Mouse (Mus musculus) lung, postnatal 10 days (tissue): ENCODE data around the gene Pfkfb4.

ENCODE experiments used
- DNase-seq: peaks from one replicate; pipeline ENCODE4 v3.0.0; 2021

Pfkfb4 gene

GRCm38 (mm10) chr9:108991428-108992084, at the start of gene Pfkfb4:
Gene Pfkfb4 (plus strand): TSS chr9:108991778.
- peak; percentile 99 for DNase-seq

GRCm38 (mm10) chr9:108945111-108945510, 46.5 kb upstream of the Pfkfb4 start:
- DNase-seq: no peak

- DNase-seq: no peak
Measured at GRCm38 (mm10) chr9:108945608-108946007, 46.0 kb upstream of the Pfkfb4 start.

DNA sequence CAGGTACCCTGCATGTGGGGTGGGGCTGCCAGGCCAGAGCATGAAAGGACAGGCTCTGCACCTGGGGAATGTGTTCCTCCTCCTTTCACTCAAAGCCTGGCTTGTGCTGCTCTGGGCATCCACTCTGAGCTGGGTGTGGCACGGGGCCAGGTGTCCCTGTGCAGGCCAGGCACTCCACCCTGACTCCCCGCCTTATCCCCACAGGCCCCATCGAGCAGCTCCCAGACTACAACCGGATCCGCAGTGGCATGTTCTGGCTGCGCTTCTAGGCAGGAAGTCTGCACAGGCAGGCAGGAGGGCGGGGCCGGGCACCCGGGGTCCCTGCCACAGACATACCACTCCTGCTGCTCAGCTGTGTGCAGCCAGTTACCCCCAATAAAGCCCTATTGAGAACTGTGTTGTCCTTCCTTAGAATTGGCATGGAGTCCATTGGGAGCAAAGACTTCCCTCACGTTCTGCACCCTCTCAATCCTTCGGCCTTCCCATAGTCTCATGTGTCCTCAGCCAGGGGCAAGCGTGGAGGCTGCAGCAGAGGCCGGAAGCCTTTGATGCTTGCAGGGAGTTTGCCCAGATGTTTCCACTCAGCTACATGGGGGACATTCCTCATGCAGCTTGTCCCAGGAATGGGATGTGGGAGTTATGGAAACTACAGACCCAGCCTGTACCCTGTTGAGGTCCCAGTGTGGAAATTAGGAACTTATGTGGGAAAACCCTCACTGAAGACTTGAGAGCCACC, 42.2 kb upstream of the Pfkfb4 start:
- DNase-seq: peak; percentile 69

- peak; percentile 49 for DNase-seq
Measured at GRCm38 (mm10) chr9:108949967-108950728, 41.4 kb upstream of the Pfkfb4 start.

DNA sequence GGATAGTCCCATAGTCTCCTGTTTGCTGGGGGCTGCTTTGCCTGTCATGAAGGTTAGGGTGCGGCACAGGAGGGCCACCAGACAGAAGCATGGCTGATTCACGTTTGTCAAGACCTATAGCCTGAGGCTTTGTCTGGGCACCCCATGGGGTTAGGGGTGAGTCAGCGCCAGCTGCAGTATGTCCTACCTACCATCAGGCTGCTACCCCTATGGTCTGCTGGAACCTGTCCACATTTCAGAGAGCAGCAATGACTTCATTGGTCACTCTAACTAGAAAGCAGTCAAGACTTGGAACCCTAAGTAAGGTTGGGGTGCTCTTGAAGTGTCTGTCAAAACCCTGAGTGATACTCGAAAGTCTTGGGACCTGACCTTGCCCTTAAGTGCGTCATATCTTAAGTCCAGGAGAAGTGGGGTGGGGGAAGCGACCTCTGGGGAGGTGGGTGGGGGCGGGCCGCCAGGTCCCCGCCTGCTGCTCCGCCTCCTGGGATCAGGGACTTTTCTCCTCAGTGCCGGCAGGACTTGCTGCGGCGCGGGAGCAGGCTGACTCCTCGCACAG, 38.4 kb upstream of the Pfkfb4 start, which contains the start of gene Col7a1:
Gene Col7a1, plus strand, starts transcription at position 506 of the 556 bp plus-strand sequence.
- DNase-seq: peak; percentile 31

DNA sequence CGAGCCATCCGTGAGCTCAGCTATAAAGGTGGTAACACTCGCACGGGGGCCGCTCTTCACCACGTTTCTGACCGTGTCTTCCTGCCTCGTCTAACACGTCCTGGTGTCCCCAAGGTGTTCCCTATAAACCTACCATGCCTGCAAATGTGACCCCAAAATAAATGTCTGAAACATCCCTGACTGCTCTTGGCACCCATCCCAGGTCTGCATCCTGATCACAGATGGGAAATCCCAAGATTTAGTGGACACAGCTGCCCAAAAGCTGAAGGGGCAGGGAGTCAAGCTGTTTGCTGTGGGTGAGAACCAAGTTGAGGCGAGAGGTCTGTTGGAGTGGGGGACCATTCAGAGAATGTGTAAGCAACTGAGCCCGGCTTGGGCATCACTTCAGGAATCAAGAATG, 36.3 kb upstream of the Pfkfb4 start:
- peak; percentile 22 for DNase-seq

GRCm38 (mm10) chr9:108955846-108956245, 35.7 kb upstream of the Pfkfb4 start:
- DNase-seq: no peak

DNA sequence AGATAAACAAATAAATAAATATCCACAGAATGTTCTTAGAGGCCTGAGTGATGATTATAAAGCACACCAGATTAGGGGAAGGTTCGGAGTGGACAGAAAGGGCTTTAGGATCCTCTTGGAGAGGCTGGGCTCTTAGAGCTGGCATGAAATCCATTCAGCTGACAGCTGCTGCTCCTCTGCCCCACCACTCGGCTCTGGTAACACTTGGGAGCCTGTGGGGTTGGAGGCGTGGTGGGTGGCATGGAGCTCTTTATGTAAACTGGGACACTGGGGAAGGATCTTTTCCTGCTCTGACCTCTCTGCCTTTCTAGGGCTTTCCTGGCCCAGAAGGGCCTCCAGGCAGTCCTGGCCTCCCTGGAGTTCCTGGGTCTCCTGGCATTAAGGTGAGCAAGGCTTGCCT, 28.0 kb upstream of the Pfkfb4 start:
- DNase-seq: peak; percentile 44

GRCm38 (mm10) chr9:108964338-108964737, 27.2 kb upstream of the Pfkfb4 start:
- DNase-seq: no peak

- no peak for DNase-seq
Measured at GRCm38 (mm10) chr9:108970623-108971022, 21.0 kb upstream of the Pfkfb4 start.

DNA sequence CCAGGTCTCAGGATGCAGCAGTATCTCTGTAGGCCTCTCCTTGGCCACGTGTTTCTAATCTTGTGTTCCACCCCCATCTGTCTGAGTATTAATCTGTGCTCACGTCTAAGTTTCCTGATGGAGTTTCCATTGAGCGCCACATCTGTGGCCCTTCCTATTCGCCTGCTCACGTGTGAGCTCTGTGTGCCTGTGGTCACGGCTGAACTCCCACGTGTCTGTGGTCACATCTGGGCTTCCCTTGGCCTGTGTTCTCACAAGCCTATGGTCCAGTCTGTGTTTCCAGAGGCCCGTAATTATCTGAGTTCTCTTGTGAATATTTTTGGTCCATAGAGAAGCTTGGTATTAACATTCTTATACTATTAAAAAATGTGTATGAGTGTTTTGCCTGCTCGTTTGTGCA, 15.1 kb upstream of the Pfkfb4 start:
- DNase-seq: no peak

DNA sequence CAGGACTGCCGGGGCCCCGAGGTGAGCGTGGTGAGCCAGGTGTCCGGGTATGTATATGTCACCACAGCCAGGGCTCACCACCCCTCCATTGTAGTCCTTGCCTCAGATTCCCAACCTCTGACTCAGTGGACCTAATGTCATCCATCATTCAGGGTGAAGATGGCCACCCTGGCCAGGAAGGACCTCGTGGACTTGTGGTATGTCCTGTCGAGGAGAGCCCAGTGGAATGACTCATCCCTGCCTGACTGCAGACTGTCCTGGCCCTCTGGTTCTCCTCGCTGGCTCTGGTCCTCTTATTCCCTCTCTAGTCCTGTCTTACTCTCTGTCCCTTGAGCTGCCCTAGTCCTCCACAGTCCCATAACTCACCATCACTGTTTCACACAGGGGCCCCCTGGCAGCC, 13.6 kb upstream of the Pfkfb4 start:
- DNase-seq: no peak

DNA sequence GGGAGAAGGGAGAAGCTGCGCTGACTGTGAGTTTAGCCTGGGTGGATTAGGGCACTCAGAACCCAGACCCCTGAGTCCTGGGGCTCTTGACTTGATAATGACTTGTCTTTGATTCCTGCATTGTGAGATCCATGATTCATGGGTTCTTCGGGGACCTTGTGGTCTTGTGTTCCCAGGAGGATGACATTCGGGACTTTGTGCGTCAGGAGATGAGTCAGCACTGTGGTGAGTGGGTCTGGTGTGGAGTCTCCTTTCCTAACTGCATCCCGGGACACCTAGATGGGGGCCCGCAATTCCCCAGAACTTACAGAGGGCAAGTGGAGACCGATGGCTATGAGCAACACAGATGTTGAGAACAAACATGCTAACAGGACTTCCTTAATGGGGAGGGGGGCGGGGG, 9.1 kb upstream of the Pfkfb4 start:
- DNase-seq: no peak

DNA sequence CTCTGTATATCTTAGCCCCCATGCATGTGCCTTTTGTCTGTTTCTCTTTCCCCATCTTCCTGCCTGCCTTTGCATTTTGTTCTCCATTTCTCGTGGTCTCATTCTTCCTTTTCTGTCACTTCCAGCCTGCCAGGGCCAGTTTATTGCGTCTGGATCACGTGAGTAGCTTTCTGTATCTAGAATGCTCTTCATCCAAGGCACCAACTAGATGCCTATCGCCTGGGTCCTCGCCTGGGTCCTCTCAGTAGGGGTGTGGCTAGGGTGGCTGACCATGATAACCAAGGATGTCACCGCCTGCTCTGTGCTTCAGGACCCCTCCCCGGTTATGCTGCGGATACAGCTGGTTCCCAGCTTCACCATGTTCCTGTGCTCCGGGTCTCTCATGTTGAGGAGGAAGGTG, 8.4 kb upstream of the Pfkfb4 start:
- DNase-seq: no peak

GRCm38 (mm10) chr9:108985710-108986109, 5.9 kb upstream of the Pfkfb4 start, which contains the start of gene Ucn2:
Gene Ucn2 (plus strand): TSS chr9:108986010.
- no peak for DNase-seq

DNA sequence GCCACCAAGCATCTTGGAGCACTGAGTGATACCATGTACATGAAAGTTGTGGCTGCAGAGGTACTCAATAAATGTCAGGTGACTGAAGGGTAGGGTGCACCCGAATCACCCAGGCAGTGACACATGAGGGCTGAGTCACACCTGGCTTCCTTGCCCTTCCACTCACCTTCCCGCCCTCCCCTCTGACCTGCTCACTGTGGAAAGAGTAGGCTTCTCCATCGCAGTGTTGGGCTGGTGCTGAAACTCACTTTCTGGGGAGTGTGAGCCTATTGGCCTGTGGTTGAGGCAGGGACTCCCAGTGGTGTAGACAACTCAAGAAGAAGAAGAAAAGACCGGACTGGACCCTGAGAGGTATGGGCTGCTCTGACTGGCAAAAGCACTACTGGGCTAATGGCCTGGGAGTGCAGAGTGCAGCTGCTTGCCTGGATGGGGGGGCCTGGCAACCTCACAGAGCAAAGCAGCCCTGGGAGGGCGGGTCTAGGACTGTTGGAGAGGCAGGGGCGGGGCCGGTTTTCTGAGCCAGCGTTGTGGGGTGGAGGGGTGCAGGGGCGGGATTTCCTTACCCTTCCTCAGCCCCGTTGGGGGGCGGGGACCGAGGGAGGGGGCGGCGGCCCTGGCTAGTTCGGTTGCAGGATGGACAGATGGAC, 3.8 kb upstream of the Pfkfb4 start:
- peak; percentile 78 for DNase-seq

DNA sequence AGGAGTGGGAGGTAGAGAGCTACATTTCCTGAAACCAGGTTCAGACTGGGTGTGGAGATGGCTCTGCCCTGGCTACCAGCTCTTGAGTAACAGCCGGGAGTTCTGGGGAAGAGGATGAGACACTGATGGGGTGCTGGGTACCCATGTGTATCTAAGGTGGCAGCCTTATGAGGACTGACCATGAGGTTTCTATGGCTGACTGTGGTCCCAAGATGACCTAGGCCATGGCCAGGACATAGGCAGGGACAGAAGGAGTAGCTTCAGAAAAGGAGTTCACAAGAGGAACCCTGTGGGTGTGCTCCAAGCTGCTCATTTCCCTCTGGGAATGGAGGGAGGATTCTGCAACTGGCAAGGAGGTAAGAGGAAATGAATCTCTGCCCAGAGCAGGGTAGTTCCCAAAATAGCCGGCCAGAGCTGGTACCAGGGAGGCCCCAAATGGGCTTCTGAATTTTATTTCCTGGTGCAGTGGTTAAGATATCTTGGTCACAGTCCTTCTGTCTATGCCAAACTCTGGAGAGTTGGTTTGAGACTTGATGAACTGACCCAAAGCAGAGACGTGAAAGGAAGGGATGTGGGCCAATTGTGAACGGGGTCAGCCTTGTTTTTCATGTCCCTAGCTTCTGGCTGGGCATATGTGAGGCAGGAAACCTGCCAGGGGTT, 1.6 kb upstream of the Pfkfb4 start:
- no peak for DNase-seq

DNA sequence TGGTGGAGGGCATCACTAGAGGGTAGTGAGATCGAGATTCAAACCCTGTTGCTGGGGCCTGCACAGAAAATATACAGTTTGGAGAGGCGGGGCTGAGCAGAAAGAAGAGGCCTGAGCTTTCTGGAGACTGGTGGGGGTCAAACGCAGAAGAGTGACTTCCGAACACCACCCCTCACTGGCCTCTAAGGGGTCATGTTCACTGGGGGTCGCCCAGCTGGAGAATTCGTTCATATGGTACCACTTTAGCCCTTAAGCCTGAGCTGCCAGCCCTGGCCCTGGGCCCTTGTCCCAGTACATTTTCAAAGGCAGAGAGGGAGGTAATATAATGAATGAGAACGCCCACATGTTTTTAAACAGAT, 1.1 kb upstream of the Pfkfb4 start:
- no peak for DNase-seq

- no peak for DNase-seq
Measured at GRCm38 (mm10) chr9:108992085-108992469, 499 bp downstream of the Pfkfb4 start.

DNA sequence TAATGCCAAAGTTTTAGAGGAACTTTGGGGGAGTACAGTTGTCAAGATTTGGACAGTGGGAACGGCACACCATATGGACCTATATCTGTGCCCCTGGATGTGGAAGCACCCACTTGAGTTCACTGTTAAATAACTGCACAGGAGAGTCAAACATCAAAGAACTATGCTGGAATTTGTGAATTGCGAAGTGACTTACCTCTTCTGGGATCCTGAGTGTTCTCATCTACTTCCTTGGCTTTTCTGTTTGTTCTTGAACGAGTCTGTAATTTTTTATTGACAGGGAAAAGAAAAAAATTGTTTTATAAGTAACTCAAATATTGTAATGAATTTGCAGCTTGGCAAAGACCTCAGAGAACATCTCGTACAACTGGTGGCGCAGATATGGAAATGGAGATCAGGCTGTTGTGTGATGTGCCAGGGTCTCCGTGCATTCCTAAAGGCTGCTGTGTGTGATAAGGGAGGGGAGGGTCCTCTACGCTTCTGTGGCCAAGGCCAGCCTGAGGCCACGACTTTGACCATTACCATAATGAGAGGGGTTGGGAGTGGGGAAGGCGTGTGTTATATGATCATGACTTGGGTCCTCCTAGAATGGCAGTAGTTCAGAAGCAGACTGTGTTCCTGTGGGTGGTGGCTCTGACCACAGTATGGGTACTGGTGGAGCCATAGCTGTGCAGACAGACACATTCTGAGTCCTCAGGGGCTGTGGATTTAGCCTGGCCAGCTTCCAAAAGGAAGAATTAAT, 1.2 kb downstream of the Pfkfb4 start:
- no peak for DNase-seq

DNA sequence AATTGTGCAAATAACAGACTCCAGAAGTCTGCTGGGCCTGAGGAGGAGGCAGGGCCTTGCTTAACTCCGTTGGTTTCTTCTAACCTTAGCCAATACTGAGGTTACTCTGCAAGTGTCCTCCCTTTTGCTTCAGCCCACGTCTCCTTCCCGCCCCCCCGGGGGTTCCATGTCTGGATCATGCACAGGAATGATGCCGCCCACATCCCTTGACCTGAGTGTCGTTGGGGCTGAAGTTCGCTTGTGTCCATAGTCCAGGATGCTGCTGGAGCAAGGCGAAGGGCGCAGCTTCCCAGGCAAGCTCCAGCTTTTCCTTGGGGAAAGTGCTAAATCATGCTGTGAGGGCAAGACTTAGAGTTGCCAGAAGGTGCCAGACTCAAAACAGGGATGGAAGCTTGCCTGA, 4.8 kb downstream of the Pfkfb4 start:
- no peak for DNase-seq
